Mouse (Mus musculus) limb, embryonic 14.5 days (tissue): Measurements from ENCODE around the gene Mtus2. TPM values are rescaled to one million over a fixed set of nuclear protein-coding genes. Genes with fewer than 3 reads are reported as not detected.
A peak's percentile ranks its signal among the peaks of the same experiment; 100 is the strongest.

Source experiments
- ATAC-seq: fragments of 200-750 bp; cut with Nextera tagmentation; 2 replicates; pipeline ENCODE4 v1.8.0; 2017; ENCODE audit warnings: low read depth, moderate number of reproducible peaks, moderate TSS enrichment; ENCODE audit not compliant: low FRiP score
- DNase-seq: peaks from one replicate; pipeline ENCODE4 v3.0.0-alpha.2; 2015; ENCODE audit warnings: low spot score
- H3K27ac ChIP-seq: fragments of 300-500 bp; sonication (generic); replicated peaks from 2 replicates; pipeline ENCODE4 v1.5.1; 2014; ENCODE audit warnings: low read depth, mild to moderate bottlenecking, low read length, moderate library complexity, mixed read lengths
- H3K27me3 ChIP-seq: fragments of 300-500 bp; sonication (generic); 2 replicates; pipeline ENCODE4 v1.6.1; 2014; ENCODE audit warnings: low read length, mixed read lengths; ENCODE audit not compliant: control insufficient read depth, insufficient read depth
- H3K36me3 ChIP-seq: fragments of 300-500 bp; sonication (generic); 2 replicates; pipeline ENCODE4 v1.6.1; 2014; ENCODE audit warnings: mild to moderate bottlenecking, low read length, moderate library complexity, mixed read lengths; ENCODE audit not compliant: control insufficient read depth, insufficient read depth
- H3K4me1 ChIP-seq: fragments of 300-500 bp; sonication (generic); 2 replicates; pipeline ENCODE4 v1.6.1; 2014; ENCODE audit warnings: antibody characterized with exemption, low read length, mixed read lengths; ENCODE audit not compliant: control insufficient read depth, insufficient read depth
- H3K4me2 ChIP-seq: fragments of 300-500 bp; sonication (generic); replicated peaks from 2 replicates; pipeline ENCODE4 v1.6.1; 2014; ENCODE audit warnings: low read depth, mild to moderate bottlenecking, low read length, moderate library complexity; ENCODE audit not compliant: severe bottlenecking
- H3K4me3 ChIP-seq: fragments of 300-500 bp; sonication (generic); replicated peaks from 2 replicates; pipeline ENCODE4 v1.5.1; 2014; ENCODE audit warnings: low read length
- H3K9ac ChIP-seq: fragments of 300-500 bp; sonication (generic); 2 replicates; pipeline ENCODE4 v1.6.1; 2014; ENCODE audit warnings: mild to moderate bottlenecking, low read depth, low read length, moderate library complexity; ENCODE audit not compliant: severe bottlenecking
- H3K9me3 ChIP-seq: fragments of 300-500 bp; sonication (generic); 2 replicates; pipeline ENCODE4 v1.6.1; 2016; ENCODE audit warnings: low read length; ENCODE audit not compliant: control insufficient read depth
- POLR2A ChIP-seq: fragments of 200-500 bp; IDR thresholded peaks from 2 replicates; pipeline ENCODE4 v1.8.0; 2012; ENCODE audit warnings: inconsistent platforms, mild to moderate bottlenecking, moderate library complexity, borderline replicate concordance; ENCODE audit not compliant: insufficient read depth, insufficient read length; ENCODE audit errors: extremely low read depth
- WGBS: fragments of 180-500 bp; shearing (Covaris S2); extraction: QIAGEN DNeasy Blood & Tissue Kit; methylation state at CpG from one replicate; pipeline ENCODE4 v1.1.7; 2014; 5-methylcytosine and 5-hydroxymethylcytosine counted together
- polyA plus RNA-seq, 2 experiments: library from polyadenylated mRNA; depleted of rRNA in 1 of 2; stranded (reverse) in 1 of 2; unstranded in 1 of 2; fragments of >200 nt; fragmentation: Nextera tagmentation in 1 of 2; extraction: Ambion mirVana in 1 of 2; gene quantifications; 2 replicates each; pipeline versions ENCODE4 v1.2.1 to v1.2.3; 2012 to 2014

Mtus2 gene
- polyA plus RNA-seq, 2 experiments, result 3.2 to 5.5 TPM

GRCm38 (mm10) chr5:148342061-148342741, 385.1 kb downstream of the Mtus2 start:
- peak overlapping the region; percentile 16; the same call in 1 of the 2 replicates for H3K27ac ChIP-seq
- H3K4me1 ChIP-seq, result peaks cover 25% of the 10 kb centered on the region
- no peak overlapping the region for H3K9ac ChIP-seq
- H3K9me3 ChIP-seq, result no peaks in the 10 kb centered on the region
- ATAC-seq (peak; percentile 54; the same call in 1 of the 2 replicates), DNase-seq (peak; percentile 54)
- peak overlapping the region; percentile 8; the same call in 1 of the 2 replicates for H3K4me3 ChIP-seq
- no peaks in the 10 kb centered on the region; the same call in 1 of the 2 replicates for H3K36me3 ChIP-seq
- peak overlapping the region; percentile 35 for H3K4me2 ChIP-seq
- no peak for TF ChIP-seq POLR2A
- H3K27me3 ChIP-seq, result no peaks in the 10 kb centered on the region
- 33% methylated on average over 25 of the region's 26 CpGs for WGBS

GRCm38 (mm10) chr5:148344374-148344773, 387.3 kb downstream of the Mtus2 start:
- no peak for TF ChIP-seq POLR2A
- Histone ChIP-seq H3K27me3 (no peaks in the 10 kb centered on the region), H3K4me1 (peaks cover 25% of the 10 kb centered on the region), H3K4me3 (no peak overlapping the region), H3K9me3 (no peaks in the 10 kb centered on the region), H3K4me2 (no peak overlapping the region), H3K36me3 (no peaks in the 10 kb centered on the region; the same call in 1 of the 2 replicates), H3K9ac (no peak overlapping the region), H3K27ac (peak overlapping the region; percentile 58; the same call in 1 of the 2 replicates)
- ATAC-seq (peak; percentile 27), DNase-seq (peak; percentile 37)
- 36% methylated on average over 5 of the region's 5 CpGs for WGBS

GRCm38 (mm10) chr5:148346543-148346942, 389.4 kb downstream of the Mtus2 start:
- 84% methylated on average over 8 of the region's 8 CpGs for WGBS
- H3K4me1 ChIP-seq, result peaks cover 33% of the 10 kb centered on the region
- H3K9ac ChIP-seq, result no peak overlapping the region
- no peak overlapping the region for H3K4me3 ChIP-seq
- ATAC-seq, result no peak
- no peak for TF ChIP-seq POLR2A
- no peaks in the 10 kb centered on the region for H3K27me3 ChIP-seq
- DNase-seq, result no peak
- H3K4me2 ChIP-seq, result no peak overlapping the region
- H3K27ac ChIP-seq, result no peak overlapping the region
- no peaks in the 10 kb centered on the region for H3K9me3 ChIP-seq
- no peaks in the 10 kb centered on the region for H3K36me3 ChIP-seq

- no peak overlapping the region for H3K4me3 ChIP-seq
- TF ChIP-seq POLR2A, result no peak
- 60% methylated on average over 8 of the region's 8 CpGs for WGBS
Measured at GRCm38 (mm10) chr5:148348153-148348552, 391.0 kb downstream of the Mtus2 start.

GRCm38 (mm10) chr5:148349327-148350011, 392.3 kb downstream of the Mtus2 start:
- H3K4me3 ChIP-seq, result no peak overlapping the region
- no peaks in the 10 kb centered on the region for H3K36me3 ChIP-seq
- no peak overlapping the region for H3K4me2 ChIP-seq
- WGBS, result 49% methylated on average over 15 of the region's 15 CpGs
- H3K9me3 ChIP-seq, result no peaks in the 10 kb centered on the region
- ATAC-seq (no peak), DNase-seq (peak; percentile 53)
- no peak overlapping the region for H3K9ac ChIP-seq
- TF ChIP-seq POLR2A, result no peak
- 0 out of 2 replicates have a peak overlapping the region, but pooled peaks have one; percentile 26 for H3K27ac ChIP-seq
- H3K27me3 ChIP-seq, result no peaks in the 10 kb centered on the region
- H3K4me1 ChIP-seq, result peaks cover 14% of the 10 kb centered on the region

More at GRCm38 (mm10) chr5:148348153-148348552, 391.0 kb downstream of the Mtus2 start:
- H3K27me3 ChIP-seq, result no peaks in the 10 kb centered on the region
- no peak overlapping the region for H3K27ac ChIP-seq
- peaks cover 23% of the 10 kb centered on the region for H3K4me1 ChIP-seq
- DNase-seq (no peak), ATAC-seq (no peak)
- no peak overlapping the region for H3K4me2 ChIP-seq
- H3K9ac ChIP-seq, result no peak overlapping the region
- no peaks in the 10 kb centered on the region for H3K9me3 ChIP-seq
- H3K36me3 ChIP-seq, result no peaks in the 10 kb centered on the region
